Mouse (Mus musculus) adrenal gland, adult (tissue): Measurements from ENCODE around the gene Atn1.
"Not testable (repeated sequence)": the region's sequence is repeated elsewhere in the genome, so short reads cannot be mapped to it uniquely, and the experiment has no call there.

ENCODE experiments used
- DNase-seq, 2 experiments: peaks; one replicate each; pipeline ENCODE4 v3.0.0; 2022 to 2023; ENCODE audit warnings: low spot score in 1 of 2; ENCODE audit not compliant: inconsistent age in 2 of 2

The Atn1 gene

GRCm38 (mm10) chr6:124755831-124756595 is at the start of gene Atn1, which contains the start of gene Gm45234:
TSS of gene Atn1 (minus strand) at chr6:124756524.
TSS of gene Gm45234 (minus strand) at chr6:124756021.
- peak; percentile 86 to 92 for DNase-seq

GRCm38 (mm10) chr6:124805341-124806321 is 49.3 kb upstream of the Atn1 start:
- DNase-seq: peak; percentile 98 to 99

DNA sequence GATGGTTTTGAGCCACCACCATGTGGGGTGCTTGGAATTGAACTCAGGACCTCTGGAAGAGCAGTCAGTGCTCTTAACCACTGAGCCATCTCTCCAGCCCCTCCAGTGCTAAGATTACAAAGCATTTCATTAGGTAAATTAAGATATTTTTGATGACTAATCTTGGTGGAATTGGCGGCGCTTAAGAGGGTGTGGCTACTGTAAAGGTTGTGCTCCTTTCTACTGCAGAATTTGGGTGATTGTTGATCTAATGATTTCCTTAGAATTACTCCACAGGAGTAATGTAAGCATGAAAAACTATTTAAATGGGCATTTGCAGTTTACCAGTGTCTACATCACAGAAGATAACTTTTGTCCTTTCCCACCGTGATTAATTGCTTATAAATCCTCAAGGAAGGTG is 48.0 kb upstream of the Atn1 start:
- peak in 1 of 2 experiments; percentile 28 for DNase-seq

- not testable (repeated sequence) for DNase-seq
Measured at GRCm38 (mm10) chr6:124803691-124804090, 47.4 kb upstream of the Atn1 start.

- no peak for DNase-seq
Measured at GRCm38 (mm10) chr6:124803061-124803460, 46.7 kb upstream of the Atn1 start.

GRCm38 (mm10) chr6:124802400-124802799 is 46.1 kb upstream of the Atn1 start:
- not testable (repeated sequence) for DNase-seq

- no peak for DNase-seq
Measured at GRCm38 (mm10) chr6:124796200-124796599, 39.9 kb upstream of the Atn1 start.

DNA sequence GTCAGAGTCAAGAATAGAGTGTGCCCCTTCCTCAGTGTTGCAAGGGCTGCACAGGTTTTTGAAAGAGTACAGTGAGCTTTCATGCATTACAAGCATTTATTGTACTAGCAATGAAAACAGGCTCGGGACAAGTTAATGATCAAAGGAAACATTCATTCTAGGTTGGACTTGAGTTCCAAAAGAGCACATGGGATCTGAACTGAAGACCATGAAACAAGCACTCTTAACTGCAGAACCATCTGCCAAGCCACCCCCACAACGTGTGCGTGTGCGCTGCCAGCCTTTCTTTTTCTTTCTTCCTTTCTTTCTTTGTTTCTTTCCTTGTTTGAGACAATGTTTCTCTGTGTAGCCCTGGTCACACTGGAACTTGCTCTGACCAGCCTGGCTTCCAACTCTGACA is 39.5 kb upstream of the Atn1 start:
- DNase-seq: no peak

- no peak for DNase-seq
Measured at GRCm38 (mm10) chr6:124791911-124792310, 35.6 kb upstream of the Atn1 start.

DNA sequence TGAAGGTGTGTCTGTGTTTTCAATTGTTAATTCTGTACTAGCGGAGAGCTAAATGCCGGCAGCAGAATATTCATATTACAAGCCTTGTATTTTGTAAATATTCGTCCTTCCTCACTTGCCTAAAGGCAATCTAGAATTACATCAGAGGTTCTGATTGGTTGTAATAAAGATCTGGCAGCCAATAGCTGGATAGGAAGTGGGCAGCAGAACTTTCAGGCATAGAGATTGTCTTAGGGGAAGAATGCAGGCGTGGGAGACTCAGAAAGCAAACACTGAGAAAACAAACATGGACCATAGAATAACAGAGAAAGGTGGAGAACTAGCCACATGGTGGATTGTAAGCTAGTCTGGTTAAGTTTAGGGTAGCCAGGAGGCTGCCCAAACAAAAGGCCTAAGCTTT is 33.8 kb upstream of the Atn1 start:
- DNase-seq: no peak

DNA sequence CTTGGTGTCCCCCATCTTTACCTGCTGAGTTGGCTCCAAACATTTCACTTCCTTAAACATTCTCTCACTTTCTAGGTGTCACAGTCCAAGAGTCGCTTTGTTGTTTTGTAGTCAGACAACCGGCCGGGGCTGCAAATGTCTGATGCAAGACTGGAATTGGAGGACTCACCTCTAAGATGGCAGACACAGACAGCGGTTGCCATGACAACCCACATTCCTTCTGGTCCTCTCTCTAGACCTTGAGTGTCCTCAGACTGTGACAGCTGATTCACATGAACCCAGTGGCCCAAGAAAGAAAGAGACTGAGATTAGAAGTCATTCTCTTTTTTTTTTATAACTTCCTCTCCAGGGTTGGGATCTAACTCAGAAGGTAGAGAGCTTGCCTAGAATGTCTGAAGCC is 33.2 kb upstream of the Atn1 start:
- no peak for DNase-seq

DNA sequence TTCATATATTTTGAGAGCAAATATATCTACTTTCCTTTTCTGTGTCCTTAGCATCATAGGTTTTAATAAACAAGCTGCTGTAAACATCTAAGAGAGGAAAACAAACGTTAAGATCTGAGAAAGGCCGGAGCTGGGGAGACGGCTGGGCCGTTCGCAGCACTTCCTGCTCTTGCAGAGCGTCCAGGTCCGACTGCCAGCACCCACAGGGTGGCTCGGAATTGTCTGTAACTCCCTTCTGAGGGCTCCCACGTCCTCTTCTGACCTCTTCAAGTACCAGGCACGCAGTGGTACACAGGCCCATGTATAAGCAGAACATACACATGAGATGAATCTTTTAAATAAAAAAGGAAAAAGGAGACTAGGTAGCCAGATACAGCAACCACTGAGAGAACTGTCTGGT is 31.4 kb upstream of the Atn1 start:
- DNase-seq: no peak

DNA sequence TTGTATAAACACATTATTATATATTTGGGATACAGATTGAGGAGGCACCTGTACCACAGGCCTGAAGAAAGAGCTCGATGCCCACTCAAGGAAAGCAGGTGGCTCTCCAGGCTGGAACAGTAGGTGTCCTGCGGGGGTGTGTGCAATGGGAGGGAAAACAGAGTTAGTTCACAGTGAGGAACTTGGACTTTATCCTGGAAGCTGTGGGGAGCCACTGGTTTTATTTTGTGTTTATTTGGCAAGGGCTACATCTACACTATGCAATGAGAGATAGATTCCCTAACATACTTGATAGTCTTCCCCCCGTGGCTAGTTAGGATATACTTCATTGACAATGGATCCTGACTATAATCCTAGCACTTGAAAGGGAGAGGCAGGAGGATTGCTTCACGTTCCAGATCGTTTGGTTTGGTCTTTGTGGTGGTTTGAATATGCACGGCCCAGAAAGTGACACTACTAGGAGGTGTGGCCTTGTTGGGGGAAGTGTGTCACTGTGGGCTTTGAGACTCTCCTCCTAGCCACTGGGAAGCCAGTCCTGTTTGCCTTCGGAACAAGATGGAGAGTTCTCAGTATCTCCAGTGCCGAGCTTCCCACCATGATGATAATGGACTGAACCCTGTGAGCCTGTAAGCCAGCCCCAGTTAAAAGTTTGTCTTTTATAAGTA is 30.6 kb upstream of the Atn1 start:
- no peak for DNase-seq

GRCm38 (mm10) chr6:124782436-124782835 is 26.1 kb upstream of the Atn1 start:
- peak in 1 of 2 experiments; percentile 52 for DNase-seq

- no peak for DNase-seq
Measured at GRCm38 (mm10) chr6:124780917-124781316, 24.6 kb upstream of the Atn1 start.

GRCm38 (mm10) chr6:124779984-124780416 is 23.7 kb upstream of the Atn1 start:
- DNase-seq: no peak

- DNase-seq: peak; percentile 54 to 86
Measured at GRCm38 (mm10) chr6:124779222-124779983, 23.1 kb upstream of the Atn1 start, which contains the start of gene Lrrc23. TSS of gene Lrrc23 (minus strand) at chr6:124779727.

DNA sequence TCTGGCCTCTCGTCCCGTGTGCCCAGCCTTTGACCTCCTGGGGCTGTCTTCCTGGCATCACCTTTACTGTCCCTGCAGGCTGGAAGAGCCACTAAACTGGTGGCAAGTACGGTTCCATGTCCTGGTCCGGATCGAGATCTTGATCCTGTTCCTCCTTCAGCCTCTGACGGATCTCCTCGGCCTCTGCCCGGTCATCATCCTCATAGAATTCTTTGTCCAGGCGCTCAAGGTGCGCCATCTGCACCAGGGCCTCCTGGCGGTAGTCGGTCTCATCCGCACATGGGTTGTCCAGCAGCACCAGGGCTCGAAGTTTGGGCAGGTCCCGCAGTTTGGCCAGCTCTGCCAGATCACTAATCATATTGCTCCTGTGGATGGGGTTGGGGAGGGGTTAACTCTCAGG is 14.2 kb upstream of the Atn1 start:
- no peak for DNase-seq

DNA sequence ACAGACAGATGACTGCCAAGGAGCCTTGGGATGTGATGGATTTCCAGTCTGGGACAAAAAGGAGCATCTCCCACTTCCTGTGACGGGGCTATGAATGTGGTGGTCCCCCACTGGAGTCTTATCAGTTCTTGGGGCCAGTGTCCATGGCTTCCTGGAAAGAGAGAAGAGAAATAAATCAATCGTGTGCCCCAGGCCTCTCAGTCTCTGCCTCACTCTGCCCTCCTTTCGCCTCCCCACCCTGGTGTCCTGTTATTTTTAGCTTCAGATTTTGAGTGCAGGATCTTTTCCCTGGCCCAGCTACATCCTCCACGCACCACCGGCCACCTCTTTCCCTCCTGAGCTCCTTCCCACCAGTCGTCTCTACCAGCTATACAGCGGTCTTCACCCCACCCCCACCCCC is 13.7 kb upstream of the Atn1 start:
- DNase-seq: no peak

GRCm38 (mm10) chr6:124769101-124769765 is 12.9 kb upstream of the Atn1 start, which contains the start of gene Eno2:
TSS of gene Eno2 (minus strand) at chr6:124769673.
- DNase-seq: peak; percentile 73 to 75
